Mouse (Mus musculus) C2C12 (cell line): Measurements from ENCODE around the gene Pter. TPM values are rescaled to one million over a fixed set of nuclear protein-coding genes. Genes with fewer than 3 reads are reported as not detected.

Experiments used
- H3K27me3 ChIP-seq: one replicate; pipeline ENCODE4 v1.6.1; 2011; ENCODE audit not compliant: control insufficient read depth, insufficient read depth, insufficient read length
- H3K36me3 ChIP-seq: one replicate; pipeline ENCODE4 v1.6.1; 2011; ENCODE audit not compliant: control insufficient read depth, insufficient read depth
- H3K4me3 ChIP-seq: one replicate; pipeline ENCODE4 v1.5.1; 2011; ENCODE audit warnings: mild to moderate bottlenecking, control low read depth; ENCODE audit not compliant: poor library complexity, insufficient read depth, severe bottlenecking
- H3K79me2 ChIP-seq: one replicate; pipeline ENCODE4 v1.6.1; 2011; ENCODE audit not compliant: control insufficient read depth, insufficient read depth
- H3K79me3 ChIP-seq: one replicate; pipeline ENCODE4 v1.6.1; 2011; ENCODE audit warnings: low read depth, control low read depth
- H3ac ChIP-seq: one replicate; pipeline ENCODE3; 2011; ENCODE audit warnings: low read depth; ENCODE audit not compliant: control insufficient read depth, insufficient read length
- CEBPB ChIP-seq: IDR thresholded peaks from one replicate; pipeline ENCODE4 v1.6.1; 2011; ENCODE audit warnings: low read depth, mild to moderate bottlenecking, control low read depth, moderate library complexity
- CTCF ChIP-seq: IDR thresholded peaks from one replicate; pipeline ENCODE4 v1.5.1; 2011; ENCODE audit not compliant: control insufficient read depth, insufficient read depth, insufficient read length
- FOSL1 ChIP-seq: IDR thresholded peaks from one replicate; pipeline ENCODE4 v1.8.0; 2011; ENCODE audit warnings: mild to moderate bottlenecking, low read length; ENCODE audit not compliant: poor library complexity, insufficient read depth, severe bottlenecking
- MAX ChIP-seq: IDR thresholded peaks from one replicate; pipeline ENCODE4 v1.6.1; 2011; ENCODE audit warnings: mild to moderate bottlenecking, control low read depth
- MYOD1 ChIP-seq: IDR thresholded peaks from one replicate; pipeline ENCODE4 v1.6.1; 2011; ENCODE audit warnings: low read depth; ENCODE audit not compliant: control insufficient read depth, insufficient read length
- MYOG ChIP-seq: IDR thresholded peaks from one replicate; pipeline ENCODE4 v1.6.1; 2011; ENCODE audit not compliant: control insufficient read depth, insufficient read length; ENCODE audit errors: extremely low read depth
- USF1 ChIP-seq: IDR thresholded peaks from one replicate; pipeline ENCODE4 v1.6.1; 2011; ENCODE audit warnings: low read depth, mild to moderate bottlenecking, control low read depth, moderate library complexity
- polyA plus RNA-seq: library from polyadenylated mRNA; unstranded; fragments of >200 nt; fragmentation: generic; extraction: Trizol; gene quantifications from one replicate; pipeline ENCODE4 v1.2.1, GENCODE M21; 2012; ENCODE audit warnings: missing spikeins

Gene Pter
- polyA plus RNA-seq, 1 experiment: 2.7 TPM

- TF ChIP-seq CTCF (no peak), FOSL1 (no peak), MYOD1 (no peak), MAX (no peak), USF1 (no peak), CEBPB (no peak), MYOG (no peak)
- H3ac ChIP-seq: no peak overlapping the region
- no peaks in the 10 kb centered on the region for H3K79me2 ChIP-seq
- no peaks in the 10 kb centered on the region for H3K27me3 ChIP-seq
- no peaks in the 10 kb centered on the region for H3K36me3 ChIP-seq
- H3K4me3 ChIP-seq: no peak overlapping the region
- no peaks in the 10 kb centered on the region for H3K79me3 ChIP-seq
These were observed 14.8 kb downstream of the Pter start for GRCm38 (mm10) chr2:12938641-12939040.

GRCm38 (mm10) chr2:12956703-12957424, 33.0 kb downstream of the Pter start:
- Histone ChIP-seq H3K27me3 (no peaks in the 10 kb centered on the region), H3K36me3 (no peaks in the 10 kb centered on the region), H3K4me3 (no peak overlapping the region), H3K79me2 (no peaks in the 10 kb centered on the region), H3ac (no peak overlapping the region), H3K79me3 (no peaks in the 10 kb centered on the region)
- TF ChIP-seq MYOG: no peak
- no peak for TF ChIP-seq CTCF
- no peak for TF ChIP-seq FOSL1
- TF ChIP-seq MYOD1: no peak
- no peak for TF ChIP-seq MAX
- no peak for TF ChIP-seq CEBPB
- no peak for TF ChIP-seq USF1

GRCm38 (mm10) chr2:12970049-12970724, 46.3 kb downstream of the Pter start:
- Histone ChIP-seq H3ac (no peak overlapping the region), H3K36me3 (no peaks in the 10 kb centered on the region), H3K79me3 (no peaks in the 10 kb centered on the region), H3K27me3 (no peaks in the 10 kb centered on the region), H3K4me3 (no peak overlapping the region), H3K79me2 (no peaks in the 10 kb centered on the region)
- TF ChIP-seq CTCF: no peak
- TF ChIP-seq MAX: no peak
- TF ChIP-seq USF1: no peak
- TF ChIP-seq MYOG: no peak

GRCm38 (mm10) chr2:12973752-12974151, 49.9 kb downstream of the Pter start:
- no peaks in the 10 kb centered on the region for H3K27me3 ChIP-seq
- H3K79me2 ChIP-seq: no peaks in the 10 kb centered on the region
- H3K36me3 ChIP-seq: no peaks in the 10 kb centered on the region
- no peaks in the 10 kb centered on the region for H3K79me3 ChIP-seq
- TF ChIP-seq MYOD1 (no peak), MAX (no peak), FOSL1 (no peak), USF1 (no peak), MYOG (no peak), CTCF (no peak), CEBPB (no peak)
- H3K4me3 ChIP-seq: no peak overlapping the region
- H3ac ChIP-seq: no peak overlapping the region

- Histone ChIP-seq H3K36me3 (no peaks in the 10 kb centered on the region), H3K79me2 (no peaks in the 10 kb centered on the region), H3ac (no peak overlapping the region), H3K4me3 (no peak overlapping the region), H3K27me3 (no peaks in the 10 kb centered on the region), H3K79me3 (no peaks in the 10 kb centered on the region)
- TF ChIP-seq USF1 (no peak), FOSL1 (no peak), MYOG (no peak), MYOD1 (no peak), CEBPB (no peak), CTCF (no peak), MAX (no peak)
These were observed 53.5 kb downstream of the Pter start for GRCm38 (mm10) chr2:12977367-12977766.
